Mouse (Mus musculus) bone marrow, adult 2 months (tissue): ENCODE results near the gene Lrrn4cl.
"Not testable (repeated sequence)": the region's sequence is repeated elsewhere in the genome, so short reads cannot be mapped to it uniquely, and the experiment has no call there.

Source experiments
- CTCF ChIP-seq: fragments of 200-500 bp; IDR thresholded peaks from 2 replicates; pipeline ENCODE4 v1.5.1; 2011; ENCODE audit warnings: low read length, control low read depth; ENCODE audit not compliant: control insufficient read depth, insufficient read depth
- POLR2A ChIP-seq: fragments of 200-500 bp; IDR thresholded peaks from 2 replicates; pipeline ENCODE4 v1.6.1; 2011; ENCODE audit warnings: low read depth, mild to moderate bottlenecking, control low read depth, low read length, borderline replicate concordance; ENCODE audit not compliant: control insufficient read depth

GRCm38 (mm10) chr19:8897211-8897864 lies 46.8 kb downstream of the Lrrn4cl start:
- TF ChIP-seq CTCF, POLR2A: not testable (repeated sequence)
